15 mouse cellular contexts compared by ENCODE assay signal in genomic region chr6:34533055-34533454, GRCm38 (mm10).
"Had no signal": no experiment of that assay in that cellular context is flagged by ENCODE, and none has a peak within 500 bp of the region (broad histone marks: within the 10 kb centered on the region; RNA-seq: fewer than 3 reads in every experiment).

No protein-coding gene starts in this region.

- H3K4me1 ChIP-seq: neural tube, embryonic 15.5 days had no signal

- H3K27me3 ChIP-seq: neural tube, embryonic 15.5 days; stomach, embryonic 15.5 days had no signal

- H3K9ac ChIP-seq: neural tube, embryonic 15.5 days; stomach, embryonic 15.5 days had no signal

- DNase-seq: retina, postnatal 1 day; right cerebral cortex, adult 18-20 months; right cerebral cortex, postnatal 14 days; right cerebral cortex, postnatal 25 days; right cerebral cortex, postnatal 4 days; spleen, adult 18-20 months; thymus, adult 18-20 months; thymus, adult 2 months; thymus, postnatal 14 days; thymus, postnatal 25 days; thymus, postnatal 36 days; thymus, postnatal 4 days had no signal

- H3K4me3 ChIP-seq: neural tube, embryonic 15.5 days; stomach, embryonic 15.5 days had no signal

- H3K36me3 ChIP-seq: neural tube, embryonic 15.5 days; stomach, embryonic 15.5 days had no signal

- H3K4me2 ChIP-seq: neural tube, embryonic 15.5 days; stomach, embryonic 15.5 days had no signal

- H3K9me3 ChIP-seq: neural tube, embryonic 15.5 days; stomach, embryonic 15.5 days had no signal

- H3K27ac ChIP-seq: neural tube, embryonic 15.5 days; stomach, embryonic 15.5 days; stomach, postnatal 0 days had no signal
